Mouse (Mus musculus): ENCODE data around the gene Slc22a14.

GRCm38 (mm10) chr9:119298563-119298962 lies 66.8 kb downstream of the Slc22a14 start:
- TF ChIP-seq CTCF (IDR thresholded peaks at IDR 0.05; ENCODE audit: low read depth, low read length) (no peak), POLR2A (IDR thresholded peaks at IDR 0.05; ENCODE audit: borderline replicate concordance, low read depth, low read length) (no peak)

Measured in bone marrow macrophage, adult 2 months (primary cell).